Mouse (Mus musculus): ENCODE data around the gene Hipk1.

- TF ChIP-seq CEBPB (IDR thresholded peaks at IDR 0.05; ENCODE audit: low read depth) (no peak), CTCF (IDR thresholded peaks at IDR 0.05; ENCODE audit: control insufficient read depth, insufficient read depth, insufficient read length) (no peak), MAX (IDR thresholded peaks at IDR 0.05) (no peak), USF1 (IDR thresholded peaks at IDR 0.05; ENCODE audit: low read depth) (no peak), MYOD1 (IDR thresholded peaks at IDR 0.05; ENCODE audit: control insufficient read depth, insufficient read length, low read depth) (no peak), MYOG (IDR thresholded peaks at IDR 0.05; ENCODE audit: control insufficient read depth, extremely low read depth, insufficient read length) (no peak), FOSL1 (IDR thresholded peaks at IDR 0.05; ENCODE audit: insufficient read depth, low read length, poor library complexity, severe bottlenecking) (no peak)
Measured at GRCm38 (mm10) chr3:103787225-103787624, 4.1 kb downstream of the Hipk1 start.
